Mouse (Mus musculus): ENCODE measurements around the gene Chil1. TPM values are rescaled to one million over a fixed set of nuclear protein-coding genes. Genes with fewer than 3 reads are reported as not detected.

Chil1 gene
- total RNA-seq, 4 experiments from 2014 or later, result 14.8 to 44.4 (median 27.1) TPM

DNA sequence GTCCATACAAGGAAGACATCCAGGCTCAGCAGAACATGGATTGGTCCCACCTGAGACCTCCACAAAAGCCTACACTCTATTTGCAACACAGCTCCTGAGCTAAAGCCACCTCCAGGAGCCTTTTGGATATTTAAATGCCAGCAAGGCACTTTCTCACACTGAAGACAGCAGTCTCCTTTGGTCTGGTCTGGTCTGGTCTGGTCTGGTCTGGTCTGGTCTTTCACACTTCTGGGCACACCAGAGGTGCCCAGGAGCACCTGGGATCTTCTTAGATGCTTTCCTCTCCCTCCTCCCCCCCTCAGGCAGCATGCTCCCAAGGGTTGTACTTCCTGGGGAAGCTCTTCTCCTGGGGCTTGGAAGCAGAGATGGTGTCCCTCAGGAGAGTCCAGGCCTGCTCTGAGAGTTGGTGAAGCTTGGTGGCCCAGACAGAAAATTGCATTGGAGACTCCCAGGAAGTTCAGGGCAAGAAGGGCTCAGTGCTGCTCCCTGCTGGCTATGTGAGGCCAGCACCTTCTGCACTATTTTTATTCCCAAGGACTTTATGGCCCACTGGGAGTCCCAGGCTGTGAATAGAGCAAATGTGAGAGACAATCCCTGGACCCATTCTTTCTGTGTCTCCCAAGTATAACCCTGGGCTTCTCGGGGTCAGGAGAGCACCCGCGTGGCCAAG lies 19.9 kb downstream of the Chil1 start:
- peak in 1 of 2 experiments; percentile 61 for DNase-seq (ENCODE audit: low spot score in 2 of 2)

DNA sequence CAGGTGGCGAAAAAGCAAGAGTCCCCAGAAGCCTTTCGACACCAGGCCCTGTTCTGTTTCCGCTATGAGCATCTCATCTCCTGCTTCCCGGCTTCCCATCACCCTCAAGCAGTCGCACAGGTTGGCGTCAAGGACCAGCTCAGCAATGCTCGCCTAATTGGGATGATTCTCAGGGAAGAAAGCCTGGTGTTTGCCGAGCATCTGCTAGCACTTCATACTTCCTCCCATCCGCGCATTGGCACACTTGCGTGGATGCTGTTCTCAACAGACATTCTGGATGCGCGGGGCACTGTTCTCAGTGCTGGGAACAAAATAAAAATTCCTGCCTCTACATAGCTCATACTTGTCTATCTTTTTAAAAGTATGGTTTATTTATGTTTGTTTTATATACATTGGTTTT lies 22.3 kb downstream of the Chil1 start:
- peak in 1 of 2 experiments; percentile 74 for DNase-seq (ENCODE audit: low spot score in 2 of 2)

DNA sequence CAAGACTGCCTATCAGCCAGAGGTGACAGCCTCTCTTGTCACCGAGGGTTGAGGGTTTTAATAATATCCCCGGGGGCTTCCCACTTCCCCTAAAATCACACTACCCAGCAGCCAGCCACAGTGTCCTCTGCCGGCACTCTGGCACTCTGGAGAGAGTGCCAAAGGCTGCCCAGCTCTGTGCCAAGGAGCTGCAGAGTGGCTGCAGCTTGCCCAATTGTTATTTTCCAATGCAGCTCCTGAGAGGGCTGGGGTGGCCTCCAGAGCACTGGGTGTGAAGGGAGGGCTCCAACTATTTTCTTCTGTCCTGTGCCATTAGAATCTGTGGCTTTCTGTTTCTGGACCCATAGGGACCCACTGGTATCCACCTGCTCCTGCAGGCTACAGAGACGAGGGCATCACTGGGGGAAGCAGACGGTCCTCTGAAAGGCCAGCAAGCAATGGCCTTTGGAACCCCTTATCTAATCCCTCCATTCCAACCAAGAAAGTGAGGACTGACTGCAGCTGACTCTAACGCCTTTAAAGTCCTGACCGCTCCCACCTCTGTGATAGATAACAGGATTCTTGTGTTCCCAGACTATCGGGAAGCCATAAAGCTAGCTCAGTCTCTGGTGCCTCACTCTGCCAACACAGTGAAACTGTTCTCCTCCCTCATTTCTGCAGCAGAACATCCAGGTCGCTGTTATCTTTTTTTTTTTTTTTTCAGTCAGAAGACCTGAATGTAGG lies 23.5 kb downstream of the Chil1 start:
- DNase-seq (ENCODE audit: low spot score in 2 of 2), result peak in 1 of 2 experiments; percentile 52

- DNase-seq (ENCODE audit: low spot score in 2 of 2), result no peak
These were observed 24.1 kb downstream of the Chil1 start for GRCm38 (mm10) chr1:134206085-134206484.

GRCm38 (mm10) chr1:134210179-134210755 lies 28.3 kb downstream of the Chil1 start:
- DNase-seq (ENCODE audit: low spot score in 2 of 2), result no peak

DNA sequence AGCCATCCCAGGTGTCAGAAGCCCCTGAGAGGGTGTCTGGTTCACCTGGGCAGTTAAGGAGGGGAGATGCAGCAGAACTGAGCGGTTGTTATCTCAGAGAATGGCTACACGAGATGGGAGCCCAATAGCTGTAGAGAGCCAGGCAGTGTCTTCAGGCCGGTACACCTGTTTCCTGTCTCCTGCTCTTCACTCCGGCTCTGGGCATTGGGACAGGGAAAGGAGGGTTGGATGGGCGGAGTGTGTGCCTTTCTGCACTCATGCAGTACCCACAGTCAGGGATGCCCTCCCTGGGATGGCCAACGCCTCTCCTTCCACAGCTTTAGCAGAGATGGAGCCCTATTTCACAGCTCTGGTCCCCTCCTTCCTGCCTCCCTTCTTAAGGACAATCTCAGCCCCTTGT lies 29.1 kb downstream of the Chil1 start:
- no peak for DNase-seq (ENCODE audit: low spot score in 2 of 2)

DNA sequence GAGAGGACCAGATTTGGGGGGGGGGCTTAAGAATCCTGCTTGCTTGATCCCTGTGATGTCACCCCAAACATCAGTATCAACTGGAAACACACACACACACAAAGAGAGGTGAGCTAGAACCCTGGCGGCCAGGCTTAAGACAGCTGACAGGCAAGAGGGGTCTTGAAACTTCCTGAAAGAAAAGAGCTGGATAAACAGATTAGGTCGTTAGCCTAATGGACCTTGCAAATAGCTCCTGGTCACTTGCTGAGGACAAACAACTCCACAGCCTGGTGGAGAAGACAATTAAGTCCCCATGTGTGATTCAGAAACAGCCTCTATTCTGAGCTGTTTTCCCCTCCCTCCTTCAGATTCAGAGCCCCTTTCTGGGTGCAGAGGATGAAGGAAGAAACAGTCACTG lies 29.7 kb downstream of the Chil1 start:
- no peak for DNase-seq (ENCODE audit: low spot score in 2 of 2)

DNA sequence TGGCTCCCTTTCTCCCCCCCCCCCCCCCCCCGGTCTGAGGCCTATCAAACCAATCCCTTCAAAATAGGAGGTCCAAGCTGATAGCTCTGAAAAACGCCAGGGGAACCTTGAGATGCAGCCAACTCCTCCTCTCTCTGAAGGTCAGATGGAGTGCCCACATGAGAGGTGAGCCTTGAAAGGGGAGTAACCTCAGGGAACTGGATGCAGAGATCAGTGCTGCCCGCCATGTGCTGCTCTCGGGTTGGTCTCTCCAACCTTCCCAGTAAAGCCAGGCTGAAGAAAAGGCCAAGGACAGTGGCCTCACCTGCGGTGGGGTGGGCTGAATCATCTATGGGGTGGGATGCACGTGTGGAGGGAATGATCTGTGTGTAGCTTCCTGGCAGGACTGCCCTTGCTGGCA lies 30.4 kb downstream of the Chil1 start:
- no peak for DNase-seq (ENCODE audit: low spot score in 2 of 2)

- no peak for DNase-seq (ENCODE audit: low spot score in 2 of 2)
These were observed 31.4 kb downstream of the Chil1 start for GRCm38 (mm10) chr1:134213405-134213804.

GRCm38 (mm10) chr1:134215059-134215458 lies 33.1 kb downstream of the Chil1 start:
- no peak for DNase-seq (ENCODE audit: low spot score in 2 of 2)

DNA sequence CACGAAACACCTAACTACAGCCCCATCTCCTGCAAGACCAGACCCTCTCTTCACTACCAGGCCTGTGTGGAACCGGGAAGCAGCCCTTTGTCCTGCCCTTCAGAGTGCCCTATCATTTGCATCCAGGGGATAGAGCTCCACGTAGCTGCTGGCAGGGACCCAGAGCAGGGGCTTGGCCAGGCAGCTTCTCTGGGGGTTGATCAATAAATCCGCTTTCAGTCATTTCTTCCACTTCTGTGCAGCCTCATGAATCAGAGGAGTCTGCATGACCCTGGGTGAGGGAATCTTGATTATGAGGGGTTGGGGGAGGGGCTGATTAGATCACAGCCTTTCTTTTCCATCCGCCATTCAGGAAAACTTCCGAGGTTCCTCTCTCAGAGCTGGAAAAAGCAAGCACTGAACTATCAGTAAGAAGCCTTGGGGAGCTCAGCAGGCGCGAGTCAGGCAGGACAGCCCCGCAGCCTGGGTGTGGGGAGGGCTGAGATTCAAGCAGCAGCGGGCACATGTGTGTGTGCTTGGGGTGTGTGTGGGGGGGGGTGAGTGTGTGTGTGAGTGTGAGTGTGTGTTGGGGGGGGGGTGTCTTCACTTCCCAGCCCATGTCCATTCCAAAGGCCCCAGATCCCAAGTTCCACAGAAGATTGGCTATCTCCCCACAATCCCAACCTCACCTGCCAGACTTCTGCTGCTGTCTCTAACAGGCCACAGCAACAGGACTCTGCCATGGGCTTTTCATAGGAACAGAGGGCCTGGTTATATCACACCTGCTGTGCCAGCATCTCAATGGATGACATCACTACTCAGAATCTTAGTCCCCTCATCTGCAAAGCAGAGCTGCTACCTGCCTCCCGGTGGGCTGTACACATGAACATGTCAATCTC lies 34.0 kb downstream of the Chil1 start:
- no peak for DNase-seq (ENCODE audit: low spot score in 2 of 2)

- no peak for DNase-seq (ENCODE audit: low spot score in 2 of 2)
These were observed 34.6 kb downstream of the Chil1 start for GRCm38 (mm10) chr1:134216629-134216971.

- DNase-seq (ENCODE audit: low spot score in 2 of 2), result no peak
These were observed 35.1 kb downstream of the Chil1 start for GRCm38 (mm10) chr1:134217028-134217481.

GRCm38 (mm10) chr1:134217942-134218341 lies 36.0 kb downstream of the Chil1 start:
- DNase-seq (ENCODE audit: low spot score in 2 of 2), result no peak

GRCm38 (mm10) chr1:134219608-134220007 lies 37.6 kb downstream of the Chil1 start:
- DNase-seq (ENCODE audit: low spot score in 2 of 2), result no peak

DNA sequence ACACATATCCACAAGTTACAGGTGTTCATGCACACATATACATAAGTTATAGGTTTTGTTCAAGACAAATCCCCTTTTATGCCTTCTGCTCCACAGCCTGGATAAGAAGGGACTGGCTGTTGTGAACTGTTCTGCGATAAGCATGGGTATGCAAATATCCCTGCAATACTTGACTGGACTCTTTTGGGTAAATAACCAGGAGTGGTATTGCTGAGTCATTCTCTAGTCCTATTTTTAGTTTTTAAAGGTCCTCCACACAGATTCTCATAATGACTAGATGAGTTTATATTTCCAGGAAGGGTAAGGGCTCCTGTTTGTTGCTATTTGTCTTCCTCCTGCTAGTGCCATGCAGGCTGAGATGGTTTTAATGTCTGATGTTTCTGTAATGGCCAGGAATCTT lies 39.2 kb downstream of the Chil1 start:
- DNase-seq (ENCODE audit: low spot score in 2 of 2), result no peak

- no peak for DNase-seq (ENCODE audit: low spot score in 2 of 2)
These were observed 40.4 kb downstream of the Chil1 start for GRCm38 (mm10) chr1:134222122-134223055.

- no peak for DNase-seq (ENCODE audit: low spot score in 2 of 2)
These were observed 42.8 kb downstream of the Chil1 start for GRCm38 (mm10) chr1:134224649-134225227.

- no peak for DNase-seq (ENCODE audit: low spot score in 2 of 2)
These were observed 43.4 kb downstream of the Chil1 start for GRCm38 (mm10) chr1:134225375-134225774.

DNA sequence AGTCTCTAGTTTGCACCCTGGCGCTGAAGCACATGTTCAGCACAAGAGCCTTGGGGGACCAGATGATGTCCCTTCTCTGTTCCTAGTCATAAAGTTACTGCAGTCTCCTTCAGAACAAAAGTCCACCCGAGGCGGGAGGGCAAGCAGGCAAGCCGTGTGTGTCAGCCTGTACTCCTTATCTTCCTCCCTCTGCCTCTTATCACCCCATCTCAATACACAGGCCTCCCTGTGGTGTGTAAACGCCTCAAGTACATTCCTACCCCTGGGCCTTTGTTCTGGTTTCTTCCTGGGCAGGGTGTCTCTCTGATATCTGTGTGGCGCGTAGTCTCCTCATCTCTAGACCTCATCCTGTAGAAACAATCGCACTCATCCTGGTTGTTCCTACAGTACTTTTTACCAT lies 44.8 kb downstream of the Chil1 start:
- DNase-seq (ENCODE audit: low spot score in 2 of 2), result no peak
